Mouse (Mus musculus): ENCODE results near the gene Rnf10.

- TF ChIP-seq TCF12 (IDR thresholded peaks at IDR 0.05; ENCODE audit: insufficient read depth, poor library complexity, severe bottlenecking) (no peak), POLR2A (IDR thresholded peaks at IDR 0.05; ENCODE audit: insufficient read length, low read depth) (no peak), SRF (IDR thresholded peaks at IDR 0.05; ENCODE audit: control insufficient read depth, insufficient read length, low read depth) (no peak), MYOG (IDR thresholded peaks at IDR 0.05; ENCODE audit: control insufficient read depth in 1 of 3, insufficient read depth in 1 of 3, insufficient read length in 2 of 3, low read depth in 2 of 3) (no peak), POLR2AphosphoS2 (IDR thresholded peaks at IDR 0.05; ENCODE audit: insufficient read length, low read depth) (no peak), USF1 (IDR thresholded peaks at IDR 0.05; ENCODE audit: low read depth) (no peak), CEBPB (IDR thresholded peaks at IDR 0.05; ENCODE audit: insufficient read depth, poor library complexity, severe bottlenecking) (no peak), E2F4 (IDR thresholded peaks at IDR 0.05; ENCODE audit: insufficient read depth) (no peak), MAX (IDR thresholded peaks at IDR 0.05; ENCODE audit: low read depth) (no peak), REST (IDR thresholded peaks at IDR 0.05; ENCODE audit: insufficient read depth, insufficient read length) (no peak), MYOD1 (IDR thresholded peaks at IDR 0.05; ENCODE audit: control insufficient read depth in 1 of 3, insufficient read length in 2 of 3, low read depth in 2 of 3) (no peak), TCF3 (IDR thresholded peaks at IDR 0.05; ENCODE audit: insufficient read length, low read depth) (no peak)
Observed at GRCm38 (mm10) chr5:115233031-115233780, 39.5 kb downstream of the Rnf10 start.

Data from myocyte (in vitro differentiated cells).